Mouse (Mus musculus): ENCODE data around the gene 2310022A10Rik. TPM values are rescaled to one million over a fixed set of nuclear protein-coding genes. Genes with fewer than 3 reads are reported as not detected.
"Not testable (repeated sequence)": the region's sequence is repeated elsewhere in the genome, so short reads cannot be mapped to it uniquely, and the experiment has no call there.

The 2310022A10Rik gene
- polyA plus RNA-seq, 1 experiment from 2014 or later = 36.4 TPM

DNA sequence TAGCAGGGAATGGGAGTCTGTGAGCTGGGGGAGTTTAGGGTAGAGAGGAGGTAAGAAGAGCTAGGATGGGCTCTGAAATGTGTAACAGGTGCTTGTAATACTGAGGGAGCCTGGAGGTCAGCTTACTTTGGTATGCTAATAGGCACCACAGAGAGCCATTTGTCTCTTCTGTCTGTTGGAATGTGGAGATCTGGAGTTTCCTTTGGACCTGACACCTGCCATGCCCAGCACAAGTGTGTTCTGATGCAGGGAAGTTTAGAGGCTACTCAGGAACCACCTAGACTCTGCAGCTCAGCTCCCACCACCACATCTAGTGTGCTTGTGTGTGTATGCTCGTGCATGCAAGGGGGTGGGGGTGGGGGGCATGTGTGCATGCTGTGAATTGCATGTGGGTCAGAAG, 69.2 kb downstream of the 2310022A10Rik start:
- Histone ChIP-seq H3K27ac (ENCODE audit: poor library complexity, severe bottlenecking) (no peak overlapping the region), H3K4me3 (no peak overlapping the region), H3K9me3 (replicated peaks) (no peaks in the 10 kb centered on the region), H3K4me1 (replicated peaks) (no peaks in the 10 kb centered on the region), H3K9ac (no peak overlapping the region), H3K36me3 (peaks cover 89% of the 10 kb centered on the region), H3K4me2 (no peak overlapping the region), H3K27me3 (replicated peaks) (no peaks in the 10 kb centered on the region)
- 81% methylated on average over 1 of the region's 1 CpGs for WGBS
- no peak for ATAC-seq (ENCODE audit: insufficient number of reproducible peaks, low FRiP score)

DNA sequence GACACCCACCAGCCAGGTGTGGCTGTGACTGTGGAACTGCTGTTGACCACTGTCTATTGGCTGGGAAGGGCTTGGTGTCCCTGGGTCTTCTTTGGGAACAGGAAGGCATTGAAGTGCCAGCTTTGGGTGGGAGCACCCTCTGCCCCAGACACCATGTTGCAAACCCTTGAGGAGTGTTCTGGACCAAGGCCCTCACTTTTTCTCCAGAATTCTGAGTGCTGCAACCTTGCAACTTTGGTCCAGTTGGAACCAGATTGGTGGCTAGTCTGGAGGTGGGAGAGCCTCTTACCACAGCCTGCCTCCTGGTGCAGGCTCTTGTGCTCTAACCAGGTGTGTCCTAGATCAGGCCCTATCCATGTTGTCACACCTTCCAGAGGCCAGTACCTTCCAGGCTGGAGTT, 71.9 kb downstream of the 2310022A10Rik start:
- Histone ChIP-seq H3K27me3 (replicated peaks) (no peaks in the 10 kb centered on the region), H3K36me3 (peaks cover 88% of the 10 kb centered on the region), H3K4me3 (no peak overlapping the region), H3K9ac (no peak overlapping the region), H3K4me1 (replicated peaks) (no peaks in the 10 kb centered on the region), H3K27ac (ENCODE audit: poor library complexity, severe bottlenecking) (no peak overlapping the region), H3K9me3 (replicated peaks) (no peaks in the 10 kb centered on the region), H3K4me2 (no peak overlapping the region)
- ATAC-seq (ENCODE audit: insufficient number of reproducible peaks, low FRiP score) = no peak

DNA sequence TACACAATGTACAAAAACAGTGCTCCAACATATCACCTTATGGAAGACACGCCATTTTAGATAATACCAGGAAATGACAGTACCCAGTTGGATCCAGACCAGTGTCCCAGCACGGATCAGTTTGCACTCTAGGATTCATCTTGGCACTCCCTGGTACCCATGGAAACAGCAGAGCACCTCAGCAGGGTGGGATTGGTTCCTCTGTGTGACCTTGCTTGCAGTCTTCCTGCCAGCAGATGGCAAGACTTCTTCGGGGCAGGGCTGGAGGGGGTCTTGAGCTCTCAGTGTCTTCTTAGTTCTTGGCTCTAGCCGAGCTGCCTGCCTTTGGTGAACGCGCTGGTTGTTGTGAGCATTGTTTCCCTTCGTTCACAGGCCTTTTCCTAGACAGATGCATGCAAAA, 74.7 kb downstream of the 2310022A10Rik start:
- Histone ChIP-seq H3K4me2 (no peak overlapping the region), H3K9me3 (replicated peaks) (no peaks in the 10 kb centered on the region), H3K4me3 (no peak overlapping the region), H3K27me3 (replicated peaks) (no peaks in the 10 kb centered on the region), H3K4me1 (replicated peaks) (no peaks in the 10 kb centered on the region), H3K9ac (no peak overlapping the region), H3K27ac (ENCODE audit: poor library complexity, severe bottlenecking) (no peak overlapping the region), H3K36me3 (peaks cover 90% of the 10 kb centered on the region)
- no peak for ATAC-seq (ENCODE audit: insufficient number of reproducible peaks, low FRiP score)
- 86% methylated on average over 7 of the region's 7 CpGs for WGBS

DNA sequence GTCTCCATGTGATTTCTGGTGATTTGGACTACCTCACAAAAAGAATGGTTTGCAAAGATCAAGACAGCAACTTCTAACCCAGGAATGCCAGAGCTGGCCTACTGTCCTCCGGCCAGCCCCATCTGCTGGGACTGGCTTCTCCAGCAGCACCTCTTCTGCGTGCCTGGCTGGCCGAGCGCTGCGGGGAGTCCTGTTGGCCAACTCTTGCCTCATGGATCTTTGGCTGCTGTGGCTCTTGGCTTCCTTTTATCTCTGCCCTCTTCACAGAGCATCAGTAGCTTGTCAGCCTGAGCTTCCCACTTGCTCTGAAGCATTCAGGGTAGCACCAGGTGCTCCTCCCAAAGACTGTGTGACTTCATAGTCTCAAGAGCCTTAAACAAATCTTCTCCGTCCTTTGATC, 75.2 kb downstream of the 2310022A10Rik start:
- H3K36me3 ChIP-seq = peaks cover 90% of the 10 kb centered on the region

DNA sequence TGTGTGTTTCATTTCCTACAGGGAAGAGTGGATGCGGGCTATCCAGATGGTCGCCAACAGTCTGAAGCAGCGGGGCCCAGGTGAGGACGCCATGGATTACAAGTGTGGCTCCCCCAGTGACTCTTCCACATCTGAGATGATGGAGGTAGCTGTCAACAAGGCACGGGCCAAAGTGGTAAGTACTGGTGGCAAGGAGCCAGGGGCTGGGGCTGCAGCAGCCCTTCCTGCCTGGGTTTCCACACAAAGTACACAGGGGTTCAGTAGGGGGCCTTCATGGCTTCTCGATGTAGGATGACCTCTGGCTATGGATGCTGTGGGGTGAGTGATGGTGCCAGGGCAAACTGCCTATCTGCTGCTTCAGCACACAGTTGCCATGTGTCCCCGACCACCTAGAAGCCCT, 75.8 kb downstream of the 2310022A10Rik start:
- not testable (repeated sequence) for H3K9me3 ChIP-seq (replicated peaks); H3K27ac ChIP-seq (ENCODE audit: poor library complexity, severe bottlenecking); H3K4me1 ChIP-seq (replicated peaks); H3K4me2 ChIP-seq; H3K4me3 ChIP-seq; H3K27me3 ChIP-seq (replicated peaks); ATAC-seq (ENCODE audit: insufficient number of reproducible peaks, low FRiP score); H3K9ac ChIP-seq
- WGBS = 89% methylated on average over 7 of the region's 7 CpGs
- peaks cover 88% of the 10 kb centered on the region for H3K36me3 ChIP-seq

More for the DNA sequence above, 75.2 kb downstream of the 2310022A10Rik start:
- no peak for ATAC-seq (ENCODE audit: insufficient number of reproducible peaks, low FRiP score)
- no peak overlapping the region for H3K4me2 ChIP-seq
- H3K9ac ChIP-seq = no peak overlapping the region
- WGBS = 91% methylated on average over 6 of the region's 6 CpGs
- H3K27me3 ChIP-seq (replicated peaks) = no peaks in the 10 kb centered on the region
- H3K4me1 ChIP-seq (replicated peaks) = no peaks in the 10 kb centered on the region
- H3K4me3 ChIP-seq = no peak overlapping the region
- H3K9me3 ChIP-seq (replicated peaks) = no peaks in the 10 kb centered on the region
- no peak overlapping the region for H3K27ac ChIP-seq (ENCODE audit: poor library complexity, severe bottlenecking)

- no peaks in the 10 kb centered on the region for H3K9me3 ChIP-seq (replicated peaks)
- no peak for ATAC-seq (ENCODE audit: insufficient number of reproducible peaks, low FRiP score)
- no peak overlapping the region for H3K4me2 ChIP-seq
- peaks cover 90% of the 10 kb centered on the region for H3K36me3 ChIP-seq
- 99% methylated on average over 4 of the region's 4 CpGs for WGBS
- no peaks in the 10 kb centered on the region for H3K4me1 ChIP-seq (replicated peaks)
- no peak overlapping the region for H3K27ac ChIP-seq (ENCODE audit: poor library complexity, severe bottlenecking)
- H3K4me3 ChIP-seq = no peak overlapping the region
- H3K27me3 ChIP-seq (replicated peaks) = no peaks in the 10 kb centered on the region
- no peak overlapping the region for H3K9ac ChIP-seq
Observed at GRCm38 (mm10) chr7:27631439-27631838, 78.4 kb downstream of the 2310022A10Rik start.

Other genes starting within 250 kb of the 2310022A10Rik start
- 53.9 and 57.1 TPM in 2 replicates for gene Ltbp4, start 215.5 kb upstream of the 2310022A10Rik start, polyA plus RNA-seq (2016; fragmentation: Nextera tagmentation; extraction: Ambion mirVana)
- 35.4 and 39.4 TPM in 2 replicates for gene Shkbp1, start 197.2 kb upstream of the 2310022A10Rik start, polyA plus RNA-seq (2016; fragmentation: Nextera tagmentation; extraction: Ambion mirVana)
- 1.2 and 1.5 TPM in 2 replicates for gene Gm20479, start 195.8 kb upstream of the 2310022A10Rik start, polyA plus RNA-seq (2016; fragmentation: Nextera tagmentation; extraction: Ambion mirVana)
- gene Sptbn4, start 105.5 kb upstream of the 2310022A10Rik start, polyA plus RNA-seq (2016; fragmentation: Nextera tagmentation; extraction: Ambion mirVana) = 0.26 TPM in 2 replicates
- gene Blvrb, start 105.3 kb upstream of the 2310022A10Rik start, polyA plus RNA-seq (2016; fragmentation: Nextera tagmentation; extraction: Ambion mirVana) = 68.4 and 82.4 TPM in 2 replicates
- gene Sertad3, start 79.5 kb upstream of the 2310022A10Rik start, polyA plus RNA-seq (2016; fragmentation: Nextera tagmentation; extraction: Ambion mirVana) = 22.8 and 23.3 TPM in 2 replicates
- 35.3 and 35.9 TPM in 2 replicates for gene Sertad1, start 66.3 kb upstream of the 2310022A10Rik start, polyA plus RNA-seq (2016; fragmentation: Nextera tagmentation; extraction: Ambion mirVana)
- 3.3 and 3.5 TPM in 2 replicates for gene Prx, start 53.9 kb upstream of the 2310022A10Rik start, polyA plus RNA-seq (2016; fragmentation: Nextera tagmentation; extraction: Ambion mirVana)
- 0.31 and 0.39 TPM in 2 replicates for gene Hipk4, start 30.0 kb upstream of the 2310022A10Rik start, polyA plus RNA-seq (2016; fragmentation: Nextera tagmentation; extraction: Ambion mirVana)
- gene Pld3, start within 50 bp of the 2310022A10Rik start, polyA plus RNA-seq (2016; fragmentation: Nextera tagmentation; extraction: Ambion mirVana) = 59.5 and 63.4 TPM in 2 replicates
- gene Akt2, start 38.3 kb downstream of the 2310022A10Rik start, polyA plus RNA-seq (2016; fragmentation: Nextera tagmentation; extraction: Ambion mirVana) = 85.0 and 89.4 TPM in 2 replicates
- 0.09 TPM in 1 of 2 replicates, not detected in the other for gene Ttc9b, start 100.7 kb downstream of the 2310022A10Rik start, polyA plus RNA-seq (2016; fragmentation: Nextera tagmentation; extraction: Ambion mirVana)
- gene Map3k10, start 121.4 kb downstream of the 2310022A10Rik start, polyA plus RNA-seq (2016; fragmentation: Nextera tagmentation; extraction: Ambion mirVana) = 8.8 and 9.8 TPM in 2 replicates
- 1.7 and 2.8 TPM in 2 replicates for gene Zfp607b, start 136.1 kb downstream of the 2310022A10Rik start, polyA plus RNA-seq (2016; fragmentation: Nextera tagmentation; extraction: Ambion mirVana)
- gene Zfp60, start 178.2 kb downstream of the 2310022A10Rik start, polyA plus RNA-seq (2016; fragmentation: Nextera tagmentation; extraction: Ambion mirVana) = 20.2 TPM in 2 replicates

Data from heart, embryonic 12.5 days (tissue).